Mouse (Mus musculus) fibroblast of lung, adult 2 months (primary cell): ENCODE results near the gene Gm10638.

Experiments used
- DNase-seq: peaks from one replicate; pipeline ENCODE4 v3.0.0-alpha.2; 2011; ENCODE audit warnings: low read depth

The Gm10638 gene

GRCm38 (mm10) chr8:86735446-86736111 lies 9.9 kb upstream of the Gm10638 start:
- no peak for DNase-seq

- DNase-seq = no peak
Observed at GRCm38 (mm10) chr8:86740899-86741298, 4.6 kb upstream of the Gm10638 start.

GRCm38 (mm10) chr8:86741627-86742026 lies 3.9 kb upstream of the Gm10638 start:
- no peak for DNase-seq

GRCm38 (mm10) chr8:86742605-86743345 lies 2.7 kb upstream of the Gm10638 start:
- DNase-seq = no peak

GRCm38 (mm10) chr8:86744313-86745220 lies 932 bp upstream of the Gm10638 start:
- DNase-seq = no peak

GRCm38 (mm10) chr8:86745935-86746441 lies 489 bp downstream of the Gm10638 start:
- no peak for DNase-seq

GRCm38 (mm10) chr8:86746511-86746910 lies 1.0 kb downstream of the Gm10638 start:
- DNase-seq = no peak

GRCm38 (mm10) chr8:86749842-86750241 lies 4.3 kb downstream of the Gm10638 start:
- DNase-seq = no peak

GRCm38 (mm10) chr8:86756948-86757733 lies 11.6 kb downstream of the Gm10638 start:
- no peak for DNase-seq

- DNase-seq = no peak
Observed at GRCm38 (mm10) chr8:86758651-86759050, 13.2 kb downstream of the Gm10638 start.

- DNase-seq = no peak
Observed at GRCm38 (mm10) chr8:86759090-86759491, 13.6 kb downstream of the Gm10638 start.

- DNase-seq = no peak
Observed at GRCm38 (mm10) chr8:86760746-86761145, 15.2 kb downstream of the Gm10638 start.

GRCm38 (mm10) chr8:86762806-86763205 lies 17.3 kb downstream of the Gm10638 start:
- DNase-seq = no peak

GRCm38 (mm10) chr8:86765155-86765554 lies 19.7 kb downstream of the Gm10638 start:
- no peak for DNase-seq

- DNase-seq = no peak
Observed at GRCm38 (mm10) chr8:86765669-86766068, 20.2 kb downstream of the Gm10638 start.

GRCm38 (mm10) chr8:86766548-86767211 lies 21.2 kb downstream of the Gm10638 start:
- no peak for DNase-seq

- no peak for DNase-seq
Observed at GRCm38 (mm10) chr8:86768499-86768898, 23.0 kb downstream of the Gm10638 start.

- no peak for DNase-seq
Observed at GRCm38 (mm10) chr8:86769945-86770715, 24.6 kb downstream of the Gm10638 start.

- no peak for DNase-seq
Observed at GRCm38 (mm10) chr8:86779207-86779606, 33.7 kb downstream of the Gm10638 start.

- DNase-seq = no peak
Observed at GRCm38 (mm10) chr8:86781094-86781493, 35.6 kb downstream of the Gm10638 start.
